Mouse (Mus musculus): ENCODE measurements around the gene Fmo1. TPM values are rescaled to one million over a fixed set of nuclear protein-coding genes. Genes with fewer than 3 reads are reported as not detected.
A peak's percentile ranks its signal among the peaks of the same experiment; 100 is the strongest.

Fmo1 gene
- polyA plus RNA-seq, 1 experiment from 2014 or later, result 10.6 TPM

- no peaks in the 10 kb centered on the region for H3K9me3 ChIP-seq (replicated peaks)
- H3K36me3 ChIP-seq (ENCODE audit: poor library complexity, severe bottlenecking), result no peaks in the 10 kb centered on the region
- H3K27me3 ChIP-seq, result no peaks in the 10 kb centered on the region
- ATAC-seq, result peak; percentile 16; the same call in 1 of the 2 replicates
- no peaks in the 10 kb centered on the region for H3K4me1 ChIP-seq
- 64% methylated on average over 11 of the region's 11 CpGs for WGBS
- H3K9ac ChIP-seq, result no peak overlapping the region
- no peak overlapping the region for H3K4me2 ChIP-seq
- no peak overlapping the region for H3K4me3 ChIP-seq
- H3K27ac ChIP-seq, result no peak overlapping the region
These were observed 13.4 kb upstream of the Fmo1 start for GRCm38 (mm10) chr1:162879595-162880369.

DNA sequence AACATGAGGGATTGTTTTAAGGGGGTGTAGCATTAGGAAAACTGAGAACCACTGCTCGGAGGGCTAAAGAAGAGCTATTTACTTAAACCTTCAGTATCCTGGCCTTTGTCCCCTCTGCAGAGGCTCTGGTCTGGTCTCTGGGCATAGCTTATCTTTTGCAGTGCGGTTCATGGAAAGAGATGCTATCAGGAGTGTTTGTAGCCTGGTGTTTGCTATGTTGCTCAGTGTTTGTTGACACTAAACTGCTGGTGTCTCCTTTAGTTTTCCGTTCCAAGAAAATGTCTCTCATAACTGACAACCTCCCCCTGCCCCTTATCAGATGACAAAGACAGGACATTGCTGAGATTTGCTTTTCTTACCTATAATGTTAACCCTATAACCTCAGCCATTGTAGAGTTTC lies 8.7 kb upstream of the Fmo1 start:
- 86% methylated on average over 3 of the region's 3 CpGs for WGBS
- Histone ChIP-seq H3K4me2 (no peak overlapping the region), H3K27ac (no peak overlapping the region), H3K4me3 (no peak overlapping the region), H3K9ac (no peak overlapping the region), H3K36me3 (ENCODE audit: poor library complexity, severe bottlenecking) (no peaks in the 10 kb centered on the region), H3K27me3 (no peaks in the 10 kb centered on the region), H3K4me1 (no peaks in the 10 kb centered on the region), H3K9me3 (replicated peaks) (no peaks in the 10 kb centered on the region)
- ATAC-seq, result no peak

DNA sequence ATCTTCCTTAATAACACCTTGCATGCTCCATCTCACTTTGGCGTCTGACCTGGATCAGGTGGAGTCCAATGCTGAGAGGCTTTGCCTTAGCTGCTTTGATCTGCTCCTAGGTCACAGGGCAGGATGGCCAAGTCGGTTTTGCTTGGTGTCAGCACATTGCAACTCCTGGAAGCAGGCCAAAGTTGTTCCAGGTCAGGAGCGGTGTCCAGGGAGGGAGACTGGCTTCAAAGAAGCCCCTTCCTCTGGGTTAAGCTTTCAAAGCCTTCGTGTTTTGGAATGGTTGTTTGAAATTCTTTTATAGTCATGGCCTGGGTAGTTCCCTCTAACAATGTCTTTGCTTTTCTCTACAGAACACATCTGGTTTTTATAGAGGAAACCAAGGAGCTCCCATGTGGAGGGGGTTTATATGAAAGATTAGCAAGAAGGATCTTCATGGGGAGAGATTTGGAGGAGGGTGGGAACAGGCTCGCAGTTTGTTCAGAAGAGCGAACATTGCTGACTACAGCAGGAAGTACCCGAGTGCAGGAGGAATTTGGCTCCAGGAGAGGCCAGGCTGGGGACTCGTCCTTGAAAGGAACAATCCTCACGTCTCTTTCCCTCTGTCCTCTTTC lies 5.4 kb upstream of the Fmo1 start:
- H3K36me3 ChIP-seq (ENCODE audit: poor library complexity, severe bottlenecking), result no peaks in the 10 kb centered on the region
- WGBS, result 72% methylated on average over 9 of the region's 9 CpGs
- ATAC-seq, result no peak

GRCm38 (mm10) chr1:162870978-162871377 lies 4.6 kb upstream of the Fmo1 start:
- Histone ChIP-seq H3K4me2 (no peak overlapping the region), H3K36me3 (ENCODE audit: poor library complexity, severe bottlenecking) (no peaks in the 10 kb centered on the region), H3K27me3 (no peaks in the 10 kb centered on the region), H3K9ac (no peak overlapping the region), H3K27ac (no peak overlapping the region), H3K4me3 (no peak overlapping the region), H3K4me1 (no peaks in the 10 kb centered on the region), H3K9me3 (replicated peaks) (no peaks in the 10 kb centered on the region; the same call in 1 of the 2 replicates)
- 87% methylated on average over 7 of the region's 7 CpGs for whole genome bisulfite sequencing
- no peak for ATAC-seq

More for the DNA sequence above, 5.4 kb upstream of the Fmo1 start:
- H3K27me3 ChIP-seq, result no peaks in the 10 kb centered on the region
- no peak overlapping the region for H3K27ac ChIP-seq
- no peaks in the 10 kb centered on the region; the same call in 1 of the 2 replicates for H3K9me3 ChIP-seq (replicated peaks)
- no peak overlapping the region for H3K4me3 ChIP-seq
- no peaks in the 10 kb centered on the region for H3K4me1 ChIP-seq
- H3K4me2 ChIP-seq, result no peak overlapping the region
- H3K9ac ChIP-seq, result no peak overlapping the region

GRCm38 (mm10) chr1:162867396-162867795 lies 986 bp upstream of the Fmo1 start:
- Histone ChIP-seq H3K4me3 (no peak overlapping the region), H3K27ac (no peak overlapping the region), H3K27me3 (no peaks in the 10 kb centered on the region), H3K9me3 (replicated peaks) (no peaks in the 10 kb centered on the region; the same call in 1 of the 2 replicates), H3K4me1 (no peaks in the 10 kb centered on the region), H3K4me2 (no peak overlapping the region), H3K36me3 (ENCODE audit: poor library complexity, severe bottlenecking) (no peaks in the 10 kb centered on the region), H3K9ac (no peak overlapping the region)
- 82% methylated on average over 4 of the region's 4 CpGs for WGBS
- ATAC-seq, result no peak

- H3K36me3 ChIP-seq (ENCODE audit: poor library complexity, severe bottlenecking), result no peaks in the 10 kb centered on the region
- WGBS, result 59% methylated on average over 3 of the region's 3 CpGs
- no peaks in the 10 kb centered on the region for H3K4me1 ChIP-seq
- H3K4me3 ChIP-seq, result no peak overlapping the region
- H3K4me2 ChIP-seq, result no peak overlapping the region
- ATAC-seq, result no peak
- no peak overlapping the region for H3K9ac ChIP-seq
- H3K9me3 ChIP-seq (replicated peaks), result no peaks in the 10 kb centered on the region; the same call in 1 of the 2 replicates
- no peaks in the 10 kb centered on the region for H3K27me3 ChIP-seq
- H3K27ac ChIP-seq, result no peak overlapping the region
These were observed 948 bp downstream of the Fmo1 start for GRCm38 (mm10) chr1:162865493-162865830.

DNA sequence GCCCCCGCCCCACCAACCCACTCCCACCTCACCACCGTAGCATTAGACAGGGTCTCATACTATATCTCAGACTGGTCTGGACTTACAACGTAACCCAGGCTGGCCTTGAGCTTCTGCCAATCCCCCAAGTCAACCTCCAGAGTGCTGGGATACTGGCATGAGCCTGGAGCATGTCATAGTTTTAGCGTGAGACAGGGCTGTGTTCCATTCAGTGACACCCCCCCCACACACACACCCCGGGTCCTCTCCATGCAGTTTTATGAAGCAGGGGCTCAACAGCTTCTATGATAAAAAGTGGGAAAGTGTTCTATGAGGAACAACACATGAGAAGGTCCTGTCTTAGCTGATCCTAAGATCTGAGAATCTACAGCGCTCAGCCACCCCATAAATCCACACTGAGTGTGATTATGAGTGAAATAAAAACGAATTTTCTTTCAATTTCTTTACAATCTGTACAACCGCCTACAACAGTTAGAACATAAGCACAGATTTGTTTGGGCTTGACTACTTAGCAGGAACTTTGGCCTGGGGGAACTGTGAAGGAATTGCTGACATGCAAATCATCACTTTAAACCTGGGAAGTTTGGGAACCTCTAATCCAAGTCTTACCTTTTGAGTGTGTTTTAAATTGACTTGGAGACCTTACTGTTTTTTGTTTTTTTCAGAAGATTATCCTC lies 1.5 kb downstream of the Fmo1 start:
- Histone ChIP-seq H3K4me2 (no peak overlapping the region), H3K36me3 (ENCODE audit: poor library complexity, severe bottlenecking) (no peaks in the 10 kb centered on the region)

GRCm38 (mm10) chr1:162864279-162864678 lies 2.1 kb downstream of the Fmo1 start:
- no peak overlapping the region for H3K4me2 ChIP-seq
- ATAC-seq, result no peak
- H3K9ac ChIP-seq, result no peak overlapping the region
- no peaks in the 10 kb centered on the region for H3K27me3 ChIP-seq
- H3K36me3 ChIP-seq (ENCODE audit: poor library complexity, severe bottlenecking), result no peaks in the 10 kb centered on the region
- H3K27ac ChIP-seq, result no peak overlapping the region
- no peaks in the 10 kb centered on the region; the same call in 1 of the 2 replicates for H3K9me3 ChIP-seq (replicated peaks)
- no peak overlapping the region for H3K4me3 ChIP-seq
- H3K4me1 ChIP-seq, result no peaks in the 10 kb centered on the region
- 93% methylated on average over 5 of the region's 5 CpGs for WGBS

More for the DNA sequence above, 1.5 kb downstream of the Fmo1 start:
- no peak overlapping the region for H3K9ac ChIP-seq
- no peaks in the 10 kb centered on the region; the same call in 1 of the 2 replicates for H3K9me3 ChIP-seq (replicated peaks)
- 81% methylated on average over 8 of the region's 8 CpGs for WGBS
- ATAC-seq, result no peak
- H3K27ac ChIP-seq, result no peak overlapping the region
- H3K27me3 ChIP-seq, result no peaks in the 10 kb centered on the region
- no peaks in the 10 kb centered on the region for H3K4me1 ChIP-seq
- no peak overlapping the region for H3K4me3 ChIP-seq

DNA sequence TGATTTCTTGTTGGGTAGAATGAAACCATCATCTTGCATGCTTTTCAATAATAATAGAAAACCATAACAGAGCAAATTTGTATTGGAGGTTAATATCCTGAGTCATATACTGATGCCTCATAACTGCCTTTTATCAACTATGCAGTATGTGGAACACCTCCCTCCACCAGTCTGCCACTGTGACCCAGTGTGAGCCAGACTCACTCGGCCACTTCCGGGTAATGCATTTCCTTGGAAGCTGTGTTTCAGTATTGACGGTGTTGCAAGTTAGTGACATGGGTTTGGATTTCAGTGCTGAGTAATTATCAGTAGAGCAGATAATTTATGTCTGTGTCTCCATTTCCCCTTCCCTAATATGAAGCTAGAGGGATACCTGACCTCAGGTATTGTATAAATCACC lies 2.8 kb downstream of the Fmo1 start:
- no peak overlapping the region for H3K4me3 ChIP-seq
- no peaks in the 10 kb centered on the region for H3K36me3 ChIP-seq (ENCODE audit: poor library complexity, severe bottlenecking)
- H3K4me1 ChIP-seq, result no peaks in the 10 kb centered on the region
- WGBS, result 92% methylated on average over 3 of the region's 3 CpGs
- no peak for ATAC-seq
- H3K9me3 ChIP-seq (replicated peaks), result no peaks in the 10 kb centered on the region; the same call in 1 of the 2 replicates
- no peak overlapping the region for H3K9ac ChIP-seq
- H3K4me2 ChIP-seq, result no peak overlapping the region
- no peak overlapping the region for H3K27ac ChIP-seq
- H3K27me3 ChIP-seq, result no peaks in the 10 kb centered on the region

DNA sequence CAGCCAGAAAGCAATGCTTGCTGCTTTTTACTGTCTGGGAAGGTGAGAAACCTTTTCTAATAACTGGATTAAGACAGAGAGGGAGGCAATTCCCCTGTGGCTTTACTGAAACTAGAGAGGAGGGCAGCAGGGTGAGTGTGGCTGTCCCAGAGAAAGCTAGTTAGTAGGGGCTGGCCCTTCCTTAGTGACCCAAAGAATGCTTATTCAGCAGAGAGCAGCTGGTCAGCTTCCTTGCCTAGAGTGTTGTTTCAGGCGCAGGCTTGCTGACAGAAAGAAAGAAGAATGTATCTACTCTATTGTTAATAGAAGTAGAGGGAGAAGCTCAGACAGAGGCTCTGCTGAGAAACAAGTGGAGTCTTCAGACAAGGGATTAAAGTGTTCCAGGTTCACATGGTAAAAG lies 4.1 kb downstream of the Fmo1 start:
- WGBS, result 44% methylated on average over 1 of the region's 1 CpGs
- no peak overlapping the region for H3K27ac ChIP-seq

GRCm38 (mm10) chr1:162859996-162860605 lies 6.3 kb downstream of the Fmo1 start:
- 78% methylated on average over 9 of the region's 9 CpGs for WGBS
- Histone ChIP-seq H3K27ac (no peak overlapping the region), H3K36me3 (ENCODE audit: poor library complexity, severe bottlenecking) (no peaks in the 10 kb centered on the region), H3K27me3 (no peaks in the 10 kb centered on the region), H3K4me1 (no peaks in the 10 kb centered on the region), H3K4me2 (no peak overlapping the region), H3K9me3 (replicated peaks) (no peaks in the 10 kb centered on the region), H3K4me3 (no peak overlapping the region), H3K9ac (no peak overlapping the region)
- peak; percentile 7; the same call in 1 of the 2 replicates for ATAC-seq

More for the DNA sequence above, 4.1 kb downstream of the Fmo1 start:
- H3K4me2 ChIP-seq, result no peak overlapping the region
- no peak for ATAC-seq
- H3K27me3 ChIP-seq, result no peaks in the 10 kb centered on the region
- H3K9ac ChIP-seq, result no peak overlapping the region
- H3K4me1 ChIP-seq, result no peaks in the 10 kb centered on the region
- H3K36me3 ChIP-seq (ENCODE audit: poor library complexity, severe bottlenecking), result no peaks in the 10 kb centered on the region
- H3K9me3 ChIP-seq (replicated peaks), result no peaks in the 10 kb centered on the region
- no peak overlapping the region for H3K4me3 ChIP-seq

GRCm38 (mm10) chr1:162859545-162859976 lies 6.8 kb downstream of the Fmo1 start:
- peak; percentile 23; the same call in 1 of the 2 replicates for ATAC-seq
- Histone ChIP-seq H3K36me3 (ENCODE audit: poor library complexity, severe bottlenecking) (no peaks in the 10 kb centered on the region), H3K27me3 (no peaks in the 10 kb centered on the region), H3K4me1 (no peaks in the 10 kb centered on the region), H3K4me2 (0 out of 2 replicates have a peak overlapping the region, but pooled peaks have one; percentile 46), H3K4me3 (no peak overlapping the region), H3K9ac (no peak overlapping the region), H3K9me3 (replicated peaks) (no peaks in the 10 kb centered on the region), H3K27ac (0 out of 2 replicates have a peak overlapping the region, but pooled peaks have one; percentile 6)
- 29% methylated on average over 10 of the region's 10 CpGs for WGBS
